Mouse (Mus musculus) intestine, embryonic 14.5 days (tissue): ENCODE measurements around the gene Osbpl2. TPM values are rescaled to one million over a fixed set of nuclear protein-coding genes. Genes with fewer than 3 reads are reported as not detected.

Source experiments
- ATAC-seq: fragments of 200-750 bp; cut with Nextera tagmentation; replicated peaks from 2 replicates; pipeline ENCODE4 v1.8.0; 2017; ENCODE audit warnings: low read depth, moderate number of reproducible peaks, moderate TSS enrichment, moderate library complexity; ENCODE audit not compliant: low FRiP score, low TSS enrichment
- DNase-seq: peaks from one replicate; pipeline ENCODE4 v3.0.0-alpha.2; 2018; ENCODE audit warnings: low spot score
- H3K27ac ChIP-seq: fragments of 300-500 bp; sonication (generic); 2 replicates; pipeline ENCODE4 v1.5.1; 2014; ENCODE audit warnings: low read depth, mild to moderate bottlenecking, control low read depth
- H3K27me3 ChIP-seq: fragments of 300-500 bp; sonication (generic); replicated peaks from 2 replicates; pipeline ENCODE4 v1.6.1; 2014; ENCODE audit warnings: low read length, control low read depth; ENCODE audit not compliant: control insufficient read depth, insufficient read depth
- H3K36me3 ChIP-seq: fragments of 300-500 bp; sonication (generic); 2 replicates; pipeline ENCODE4 v1.6.1; 2014; ENCODE audit warnings: low read length, control low read depth; ENCODE audit not compliant: control insufficient read depth, insufficient read depth
- H3K4me1 ChIP-seq: fragments of 300-500 bp; sonication (generic); replicated peaks from 2 replicates; pipeline ENCODE4 v1.6.1; 2014; ENCODE audit warnings: low read length, control low read depth, mixed read lengths; ENCODE audit not compliant: control insufficient read depth, insufficient read depth
- H3K4me2 ChIP-seq: fragments of 300-500 bp; sonication (generic); 2 replicates; pipeline ENCODE4 v1.6.1; 2014; ENCODE audit warnings: low read length
- H3K4me3 ChIP-seq: fragments of 300-500 bp; sonication (generic); 2 replicates; pipeline ENCODE4 v1.5.1; 2014; ENCODE audit warnings: low read depth, low read length, control low read depth, mixed read lengths
- H3K9ac ChIP-seq: fragments of 300-500 bp; sonication (generic); 2 replicates; pipeline ENCODE4 v1.6.1; 2014; ENCODE audit warnings: mild to moderate bottlenecking, low read length
- H3K9me3 ChIP-seq: fragments of 300-500 bp; sonication (generic); 2 replicates; pipeline ENCODE4 v1.6.1; 2016; ENCODE audit warnings: low read length, control low read depth; ENCODE audit not compliant: control insufficient read depth
- WGBS: fragments of 180-500 bp; shearing (Covaris S2); extraction: QIAGEN DNeasy Blood & Tissue Kit; methylation state at CpG from one replicate; pipeline ENCODE4 v1.1.7; 2014; 5-methylcytosine and 5-hydroxymethylcytosine counted together
- polyA plus RNA-seq: library from polyadenylated mRNA; unstranded; fragments of >200 nt; fragmentation: Nextera tagmentation; extraction: Ambion mirVana; gene quantifications from 2 replicates; pipeline ENCODE4 v1.2.1, GENCODE M21; 2014

Gene Osbpl2
- polyA plus RNA-seq, 1 experiment from 2014 or later, result 31.2 TPM

DNA sequence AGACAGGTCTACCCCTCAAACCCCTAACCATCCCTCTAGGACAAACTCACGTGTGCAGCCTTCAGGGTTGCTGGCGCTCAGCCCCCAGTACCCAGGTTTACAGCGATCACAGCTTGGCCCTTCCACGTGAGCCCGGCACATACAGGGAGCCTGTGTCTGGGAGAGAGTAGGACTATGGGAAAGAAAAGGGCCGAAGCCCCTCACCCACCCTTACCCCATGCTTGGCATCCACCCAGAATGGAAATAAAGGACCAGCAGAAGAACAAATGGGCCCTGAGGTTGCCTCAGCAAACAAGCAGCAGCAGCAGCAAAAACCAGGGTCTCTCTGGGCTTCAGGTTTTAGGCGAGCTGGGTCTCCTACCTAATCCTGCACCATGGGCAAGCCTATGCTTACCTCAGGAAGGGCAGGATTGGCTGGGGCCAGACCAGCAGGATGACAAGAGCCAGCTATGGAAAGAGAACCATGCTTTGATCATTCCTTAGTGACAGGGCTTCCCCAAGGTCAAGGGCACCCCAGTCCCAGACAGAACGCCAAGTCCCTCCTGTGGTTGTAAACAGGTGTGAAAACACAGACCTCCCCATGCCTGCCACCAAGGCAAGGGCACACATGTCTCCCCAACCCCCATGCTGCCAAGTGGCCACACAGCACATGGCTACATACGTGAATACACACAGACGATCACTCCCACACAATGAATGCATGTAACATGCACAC is 78.4 kb downstream of the Osbpl2 start:
- Histone ChIP-seq H3K36me3 (peaks cover 42% of the 10 kb centered on the region), H3K9ac (no peak overlapping the region), H3K4me2 (no peak overlapping the region), H3K9me3 (no peaks in the 10 kb centered on the region), H3K4me1 (0 out of 2 replicates have a peak, but pooled peaks cover 5% of the 10 kb centered on the region), H3K27me3 (no peaks in the 10 kb centered on the region), H3K27ac (no peak overlapping the region), H3K4me3 (no peak overlapping the region)
- no peak for DNase-seq
- no peak for ATAC-seq
- 90% methylated on average over 10 of the region's 10 CpGs for WGBS

- H3K4me2 ChIP-seq, result no peak overlapping the region
- 0 out of 2 replicates have a peak, but pooled peaks cover 5% of the 10 kb centered on the region for H3K4me1 ChIP-seq
- no peak overlapping the region for H3K4me3 ChIP-seq
- H3K36me3 ChIP-seq, result peaks cover 32% of the 10 kb centered on the region; the same call in 1 of the 2 replicates
- DNase-seq (no peak), ATAC-seq (no peak)
- H3K27ac ChIP-seq, result no peak overlapping the region
- WGBS, result 95% methylated on average over 10 of the region's 10 CpGs
- H3K9ac ChIP-seq, result no peak overlapping the region
- H3K9me3 ChIP-seq, result no peaks in the 10 kb centered on the region
- no peaks in the 10 kb centered on the region for H3K27me3 ChIP-seq
These were observed 79.7 kb downstream of the Osbpl2 start for GRCm38 (mm10) chr2:180198782-180199181.

GRCm38 (mm10) chr2:180200681-180201080 is 81.6 kb downstream of the Osbpl2 start:
- no peak for DNase-seq
- Histone ChIP-seq H3K4me2 (no peak overlapping the region), H3K9me3 (no peaks in the 10 kb centered on the region), H3K27me3 (no peaks in the 10 kb centered on the region), H3K4me3 (no peak overlapping the region), H3K9ac (no peak overlapping the region), H3K4me1 (0 out of 2 replicates have a peak, but pooled peaks cover 5% of the 10 kb centered on the region), H3K27ac (0 out of 2 replicates have a peak overlapping the region, but pooled peaks have one; percentile 4), H3K36me3 (peaks cover 25% of the 10 kb centered on the region; the same call in 1 of the 2 replicates)
- ATAC-seq, result no peak
- WGBS, result 53% methylated on average over 11 of the region's 11 CpGs

DNA sequence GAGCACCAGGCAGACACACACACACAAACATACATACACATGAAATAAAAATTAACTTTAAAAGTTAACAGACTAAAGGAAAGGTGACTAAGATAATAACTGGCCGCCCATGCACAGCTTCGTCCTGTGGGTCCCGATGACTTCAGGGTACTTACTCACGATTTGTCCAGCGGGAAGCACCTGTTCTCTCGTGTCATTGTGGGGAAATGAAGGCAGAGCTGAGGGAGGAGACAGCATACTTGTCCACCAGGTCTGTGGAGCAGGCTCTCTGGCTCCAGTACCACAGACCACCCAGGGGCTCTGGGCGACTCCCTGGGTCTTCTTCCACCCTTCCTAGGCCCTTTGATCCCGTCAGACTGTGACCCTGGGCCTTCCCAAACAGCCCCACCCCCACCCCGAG is 82.2 kb downstream of the Osbpl2 start:
- 75% methylated on average over 9 of the region's 9 CpGs for WGBS
- no peak overlapping the region for H3K9ac ChIP-seq
- no peaks in the 10 kb centered on the region for H3K9me3 ChIP-seq
- H3K4me2 ChIP-seq, result no peak overlapping the region
- H3K27ac ChIP-seq, result 0 out of 2 replicates have a peak overlapping the region, but pooled peaks have one; percentile 4
- 0 out of 2 replicates have a peak, but pooled peaks cover 5% of the 10 kb centered on the region for H3K4me1 ChIP-seq
- no peak overlapping the region for H3K4me3 ChIP-seq
- H3K27me3 ChIP-seq, result no peaks in the 10 kb centered on the region
- peaks cover 22% of the 10 kb centered on the region; the same call in 1 of the 2 replicates for H3K36me3 ChIP-seq
- ATAC-seq, result no peak
- no peak for DNase-seq

DNA sequence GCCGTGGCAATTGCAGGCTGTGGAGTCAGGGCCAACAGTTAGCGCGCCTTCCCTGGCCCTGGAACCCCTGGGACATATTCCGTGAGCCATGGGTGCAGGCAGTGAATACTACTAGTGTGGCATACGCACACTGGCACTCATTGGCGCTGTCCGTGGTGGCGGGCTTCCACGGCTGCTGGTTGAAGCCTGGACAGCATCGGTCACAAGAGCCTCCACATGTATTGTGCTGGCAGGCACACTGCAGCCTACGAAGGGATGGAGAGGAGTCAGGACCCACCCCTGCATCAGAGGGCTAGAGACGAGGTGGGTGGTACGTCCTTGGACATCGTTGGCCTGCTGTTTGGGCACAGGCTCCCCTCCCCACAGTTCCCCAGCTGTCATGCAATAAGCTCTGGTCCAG is 83.2 kb downstream of the Osbpl2 start:
- Histone ChIP-seq H3K36me3 (peaks cover 19% of the 10 kb centered on the region; the same call in 1 of the 2 replicates), H3K4me1 (0 out of 2 replicates have a peak, but pooled peaks cover 5% of the 10 kb centered on the region), H3K4me3 (no peak overlapping the region), H3K4me2 (no peak overlapping the region), H3K9ac (no peak overlapping the region), H3K27me3 (no peaks in the 10 kb centered on the region), H3K9me3 (no peaks in the 10 kb centered on the region), H3K27ac (no peak overlapping the region)
- 91% methylated on average over 14 of the region's 14 CpGs for WGBS
- DNase-seq, result no peak
- no peak for ATAC-seq

GRCm38 (mm10) chr2:180202805-180203204 is 83.7 kb downstream of the Osbpl2 start:
- no peak for DNase-seq
- H3K9ac ChIP-seq, result no peak overlapping the region
- no peak overlapping the region for H3K27ac ChIP-seq
- 73% methylated on average over 10 of the region's 10 CpGs for WGBS
- no peak overlapping the region for H3K4me2 ChIP-seq
- H3K4me3 ChIP-seq, result no peak overlapping the region
- H3K4me1 ChIP-seq, result 0 out of 2 replicates have a peak, but pooled peaks cover 5% of the 10 kb centered on the region
- H3K36me3 ChIP-seq, result peaks cover 16% of the 10 kb centered on the region; the same call in 1 of the 2 replicates
- H3K9me3 ChIP-seq, result no peaks in the 10 kb centered on the region
- ATAC-seq, result no peak
- H3K27me3 ChIP-seq, result no peaks in the 10 kb centered on the region

GRCm38 (mm10) chr2:180204501-180204900 is 85.4 kb downstream of the Osbpl2 start:
- ATAC-seq, result no peak

GRCm38 (mm10) chr2:180205083-180205955 is 86.2 kb downstream of the Osbpl2 start:
- Histone ChIP-seq H3K27me3 (no peaks in the 10 kb centered on the region), H3K4me3 (no peak overlapping the region), H3K4me1 (0 out of 2 replicates have a peak, but pooled peaks cover 5% of the 10 kb centered on the region), H3K36me3 (peaks cover 12% of the 10 kb centered on the region; the same call in 1 of the 2 replicates), H3K4me2 (no peak overlapping the region), H3K9ac (no peak overlapping the region), H3K27ac (no peak overlapping the region), H3K9me3 (no peaks in the 10 kb centered on the region)
- DNase-seq, result no peak
- ATAC-seq, result no peak; the same call in 1 of the 2 replicates
- WGBS, result 90% methylated on average over 12 of the region's 12 CpGs

More at GRCm38 (mm10) chr2:180204501-180204900, 85.4 kb downstream of the Osbpl2 start:
- Histone ChIP-seq H3K9me3 (no peaks in the 10 kb centered on the region), H3K27me3 (no peaks in the 10 kb centered on the region), H3K4me1 (0 out of 2 replicates have a peak, but pooled peaks cover 5% of the 10 kb centered on the region), H3K36me3 (peaks cover 12% of the 10 kb centered on the region; the same call in 1 of the 2 replicates), H3K27ac (no peak overlapping the region), H3K4me3 (no peak overlapping the region), H3K9ac (no peak overlapping the region), H3K4me2 (no peak overlapping the region)
- no peak for DNase-seq
- 89% methylated on average over 9 of the region's 9 CpGs for WGBS
